Mouse (Mus musculus): ENCODE data around the gene Npas4. TPM values are rescaled to one million over a fixed set of nuclear protein-coding genes. Genes with fewer than 3 reads are reported as not detected.

Gene Npas4
- total and polyA plus RNA-seq, 2 experiments, result not detected

DNA sequence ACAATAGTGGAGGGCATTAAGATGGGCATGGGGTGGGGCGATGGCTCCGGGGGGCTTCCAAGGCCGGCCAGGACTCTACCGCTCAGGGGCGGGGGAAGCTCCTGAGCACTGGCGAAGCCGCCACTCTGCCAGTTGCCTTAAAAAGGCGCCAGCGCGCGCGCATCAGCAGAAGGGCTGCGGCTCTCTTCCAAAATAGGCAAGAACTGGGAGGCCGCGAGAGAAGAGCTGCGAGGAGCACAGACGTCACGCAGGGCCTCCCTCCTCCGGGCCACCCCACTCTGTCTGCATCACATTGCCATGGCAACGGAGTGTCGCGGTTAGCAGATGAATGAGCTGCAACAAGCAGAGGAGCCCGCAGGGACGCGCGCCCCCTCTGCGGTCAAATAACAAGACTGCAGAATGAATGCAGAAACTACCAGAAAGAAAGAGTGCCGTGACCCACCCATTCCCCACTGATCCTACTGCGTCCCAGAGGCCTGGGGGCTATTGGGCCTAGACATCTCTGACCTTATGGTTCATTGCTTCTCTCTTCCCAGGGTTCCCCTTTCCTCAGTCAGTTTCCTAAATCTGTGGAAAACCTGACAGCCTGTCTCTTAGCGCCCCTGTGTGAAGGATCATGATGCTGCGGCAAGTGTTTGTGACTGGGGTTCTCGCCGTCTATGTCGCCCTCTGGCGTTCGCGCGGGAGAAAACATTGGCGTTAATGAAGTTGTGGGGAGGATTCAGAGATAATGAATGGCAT lies 11.7 kb upstream of the Npas4 start:
- TF ChIP-seq CTCF (IDR thresholded peaks at IDR 0.05; ENCODE audit: low read depth, low read length) (peak; percentile 95), POLR2A (IDR thresholded peaks at IDR 0.05; ENCODE audit: extremely low read depth, insufficient read depth, low read length) (no peak)
- H3K36me3 ChIP-seq (ENCODE audit: control insufficient read depth, insufficient read depth, low read length), result no peaks in the 10 kb centered on the region
- peak; percentile 30 for DNase-seq (ENCODE audit: extremely low read depth, low read depth, low spot score)
- H3K27me3 ChIP-seq (ENCODE audit: control insufficient read depth, insufficient read depth, low read length), result peaks cover 5% of the 10 kb centered on the region; the same call in 1 of the 2 replicates
- H3K79me2 ChIP-seq (ENCODE audit: control insufficient read depth, insufficient read depth, low read length), result no peaks in the 10 kb centered on the region
- H3K27ac ChIP-seq (replicated peaks; ENCODE audit: insufficient read depth, low read depth, low read length), result no peak overlapping the region
- no peaks in the 10 kb centered on the region for H3K4me1 ChIP-seq (ENCODE audit: control insufficient read depth, insufficient read depth, low read length)
- H3K4me3 ChIP-seq (ENCODE audit: insufficient read depth, low read depth, low read length), result no peak overlapping the region
- WGBS, result 4% methylated on average over 39 of the region's 39 CpGs
- no peak overlapping the region for H3K9ac ChIP-seq (ENCODE audit: low read depth, low read length)

GRCm38 (mm10) chr19:4999445-5000140 lies 9.5 kb upstream of the Npas4 start:
- Histone ChIP-seq H3K27ac (replicated peaks; ENCODE audit: insufficient read depth, low read depth, low read length) (no peak overlapping the region), H3K4me1 (ENCODE audit: control insufficient read depth, insufficient read depth, low read length) (no peaks in the 10 kb centered on the region), H3K9ac (ENCODE audit: low read depth, low read length) (no peak overlapping the region), H3K36me3 (ENCODE audit: control insufficient read depth, insufficient read depth, low read length) (no peaks in the 10 kb centered on the region), H3K4me3 (ENCODE audit: insufficient read depth, low read depth, low read length) (no peak overlapping the region), H3K27me3 (ENCODE audit: control insufficient read depth, insufficient read depth, low read length) (peaks cover 5% of the 10 kb centered on the region; the same call in 1 of the 2 replicates), H3K79me2 (ENCODE audit: control insufficient read depth, insufficient read depth, low read length) (no peaks in the 10 kb centered on the region)
- no peak for DNase-seq (ENCODE audit: extremely low read depth, low read depth, low spot score)
- WGBS, result 64% methylated on average over 6 of the region's 6 CpGs
- TF ChIP-seq CTCF (IDR thresholded peaks at IDR 0.05; ENCODE audit: low read depth, low read length), result no peak
- no peak for TF ChIP-seq POLR2A (IDR thresholded peaks at IDR 0.05; ENCODE audit: extremely low read depth, insufficient read depth, low read length)

- Histone ChIP-seq H3K4me1 (ENCODE audit: control insufficient read depth, insufficient read depth, low read length) (no peaks in the 10 kb centered on the region), H3K36me3 (ENCODE audit: control insufficient read depth, insufficient read depth, low read length) (no peaks in the 10 kb centered on the region), H3K4me3 (ENCODE audit: insufficient read depth, low read depth, low read length) (no peak overlapping the region), H3K9ac (ENCODE audit: low read depth, low read length) (no peak overlapping the region), H3K27me3 (ENCODE audit: control insufficient read depth, insufficient read depth, low read length) (peaks cover 11% of the 10 kb centered on the region), H3K27ac (replicated peaks; ENCODE audit: insufficient read depth, low read depth, low read length) (no peak overlapping the region), H3K79me2 (ENCODE audit: control insufficient read depth, insufficient read depth, low read length) (no peaks in the 10 kb centered on the region)
- DNase-seq (ENCODE audit: extremely low read depth, low read depth, low spot score), result no peak
- 66% methylated on average over 5 of the region's 5 CpGs for WGBS
- TF ChIP-seq CTCF (IDR thresholded peaks at IDR 0.05; ENCODE audit: low read depth, low read length), result no peak
These were observed 3.9 kb upstream of the Npas4 start for GRCm38 (mm10) chr19:4994043-4994442.

DNA sequence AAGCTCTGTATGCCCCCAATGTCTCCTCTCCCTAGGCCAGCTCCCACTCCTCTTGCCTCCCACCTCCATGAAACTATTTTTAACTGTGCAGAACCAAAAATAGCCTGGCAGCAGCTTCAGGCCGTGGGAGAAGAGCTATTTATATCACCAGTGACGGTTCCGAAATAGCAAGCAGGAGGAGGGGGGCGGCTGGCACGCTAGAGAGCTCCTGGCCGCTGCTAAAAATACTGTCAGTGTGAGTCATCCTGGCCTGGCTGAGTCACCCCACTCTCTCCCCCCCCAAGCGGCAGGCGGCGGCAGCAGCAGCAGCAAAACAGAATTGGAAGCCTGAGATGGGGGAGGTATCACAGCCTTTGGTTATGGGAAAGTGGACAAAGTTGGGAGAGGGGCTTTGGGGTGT lies 2.8 kb upstream of the Npas4 start:
- 8% methylated on average over 9 of the region's 9 CpGs for WGBS
- no peak overlapping the region for H3K9ac ChIP-seq (ENCODE audit: low read depth, low read length)
- no peaks in the 10 kb centered on the region for H3K79me2 ChIP-seq (ENCODE audit: control insufficient read depth, insufficient read depth, low read length)
- no peaks in the 10 kb centered on the region for H3K36me3 ChIP-seq (ENCODE audit: control insufficient read depth, insufficient read depth, low read length)
- H3K27ac ChIP-seq (replicated peaks; ENCODE audit: insufficient read depth, low read depth, low read length), result no peak overlapping the region
- TF ChIP-seq CTCF (IDR thresholded peaks at IDR 0.05; ENCODE audit: low read depth, low read length), result no peak
- TF ChIP-seq POLR2A (IDR thresholded peaks at IDR 0.05; ENCODE audit: extremely low read depth, insufficient read depth, low read length), result no peak
- H3K4me1 ChIP-seq (ENCODE audit: control insufficient read depth, insufficient read depth, low read length), result no peaks in the 10 kb centered on the region
- peaks cover 6% of the 10 kb centered on the region; the same call in 1 of the 2 replicates for H3K27me3 ChIP-seq (ENCODE audit: control insufficient read depth, insufficient read depth, low read length)
- DNase-seq (ENCODE audit: extremely low read depth, low read depth, low spot score), result no peak
- no peak overlapping the region for H3K4me3 ChIP-seq (ENCODE audit: insufficient read depth, low read depth, low read length)

GRCm38 (mm10) chr19:4992371-4992770 lies 2.3 kb upstream of the Npas4 start:
- Histone ChIP-seq H3K4me1 (ENCODE audit: control insufficient read depth, insufficient read depth, low read length) (no peaks in the 10 kb centered on the region), H3K27ac (replicated peaks; ENCODE audit: insufficient read depth, low read depth, low read length) (no peak overlapping the region), H3K27me3 (ENCODE audit: control insufficient read depth, insufficient read depth, low read length) (peaks cover 6% of the 10 kb centered on the region; the same call in 1 of the 2 replicates), H3K36me3 (ENCODE audit: control insufficient read depth, insufficient read depth, low read length) (no peaks in the 10 kb centered on the region), H3K79me2 (ENCODE audit: control insufficient read depth, insufficient read depth, low read length) (no peaks in the 10 kb centered on the region), H3K9ac (ENCODE audit: low read depth, low read length) (no peak overlapping the region), H3K4me3 (ENCODE audit: insufficient read depth, low read depth, low read length) (no peak overlapping the region)
- no peak for DNase-seq (ENCODE audit: extremely low read depth, low read depth, low spot score)
- no peak for TF ChIP-seq POLR2A (IDR thresholded peaks at IDR 0.05; ENCODE audit: extremely low read depth, insufficient read depth, low read length)
- no peak for TF ChIP-seq CTCF (IDR thresholded peaks at IDR 0.05; ENCODE audit: low read depth, low read length)
- 17% methylated on average over 8 of the region's 8 CpGs for WGBS

DNA sequence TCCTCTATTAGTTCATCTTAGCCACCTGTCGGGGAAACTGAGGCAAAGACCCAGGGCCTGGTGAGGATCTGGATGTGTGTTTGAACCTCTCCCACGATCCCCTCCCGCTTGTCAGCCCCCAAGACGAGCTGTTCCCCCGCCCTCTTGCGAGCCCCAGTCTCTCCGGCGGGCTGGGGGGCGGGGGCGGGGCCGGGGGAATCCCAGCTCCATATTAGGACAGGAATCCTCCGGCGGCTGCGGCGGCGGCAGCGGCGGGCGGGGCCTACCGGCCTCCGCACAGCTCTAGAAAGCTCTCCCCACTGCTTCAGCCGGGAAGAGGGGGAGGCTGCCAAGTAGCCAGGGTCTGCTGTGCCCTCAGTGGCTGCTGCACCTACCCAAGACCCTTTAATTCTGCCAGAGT lies 600 bp upstream of the Npas4 start:
- no peak overlapping the region for H3K4me3 ChIP-seq (ENCODE audit: insufficient read depth, low read depth, low read length)
- TF ChIP-seq POLR2A (IDR thresholded peaks at IDR 0.05; ENCODE audit: extremely low read depth, insufficient read depth, low read length) (no peak), CTCF (IDR thresholded peaks at IDR 0.05; ENCODE audit: low read depth, low read length) (no peak)
- no peak overlapping the region for H3K27ac ChIP-seq (replicated peaks; ENCODE audit: insufficient read depth, low read depth, low read length)
- DNase-seq (ENCODE audit: extremely low read depth, low read depth, low spot score), result no peak
- H3K27me3 ChIP-seq (ENCODE audit: control insufficient read depth, insufficient read depth, low read length), result peaks cover 6% of the 10 kb centered on the region; the same call in 1 of the 2 replicates
- H3K36me3 ChIP-seq (ENCODE audit: control insufficient read depth, insufficient read depth, low read length), result no peaks in the 10 kb centered on the region
- WGBS, result 5% methylated on average over 22 of the region's 22 CpGs
- H3K9ac ChIP-seq (ENCODE audit: low read depth, low read length), result no peak overlapping the region
- H3K4me1 ChIP-seq (ENCODE audit: control insufficient read depth, insufficient read depth, low read length), result no peaks in the 10 kb centered on the region
- no peaks in the 10 kb centered on the region for H3K79me2 ChIP-seq (ENCODE audit: control insufficient read depth, insufficient read depth, low read length)

All from liver, adult 2 months (tissue).